Mouse (Mus musculus) testis, adult 2 months (tissue): ENCODE measurements around the gene Tbc1d17.

Experiments
- CTCF ChIP-seq: fragments of 200-500 bp; IDR thresholded peaks from 2 replicates; pipeline ENCODE4 v1.5.1; 2012; ENCODE audit warnings: low read depth, mild to moderate bottlenecking, inconsistent platforms, low read length, moderate library complexity; ENCODE audit not compliant: control insufficient read depth, insufficient read depth, insufficient replicate concordance
- POLR2A ChIP-seq: fragments of 200-500 bp; IDR thresholded peaks from 2 replicates; pipeline ENCODE4 v1.6.1; 2012; ENCODE audit warnings: low read depth, mild to moderate bottlenecking, inconsistent platforms, low read length, moderate library complexity; ENCODE audit not compliant: control insufficient read depth

DNA sequence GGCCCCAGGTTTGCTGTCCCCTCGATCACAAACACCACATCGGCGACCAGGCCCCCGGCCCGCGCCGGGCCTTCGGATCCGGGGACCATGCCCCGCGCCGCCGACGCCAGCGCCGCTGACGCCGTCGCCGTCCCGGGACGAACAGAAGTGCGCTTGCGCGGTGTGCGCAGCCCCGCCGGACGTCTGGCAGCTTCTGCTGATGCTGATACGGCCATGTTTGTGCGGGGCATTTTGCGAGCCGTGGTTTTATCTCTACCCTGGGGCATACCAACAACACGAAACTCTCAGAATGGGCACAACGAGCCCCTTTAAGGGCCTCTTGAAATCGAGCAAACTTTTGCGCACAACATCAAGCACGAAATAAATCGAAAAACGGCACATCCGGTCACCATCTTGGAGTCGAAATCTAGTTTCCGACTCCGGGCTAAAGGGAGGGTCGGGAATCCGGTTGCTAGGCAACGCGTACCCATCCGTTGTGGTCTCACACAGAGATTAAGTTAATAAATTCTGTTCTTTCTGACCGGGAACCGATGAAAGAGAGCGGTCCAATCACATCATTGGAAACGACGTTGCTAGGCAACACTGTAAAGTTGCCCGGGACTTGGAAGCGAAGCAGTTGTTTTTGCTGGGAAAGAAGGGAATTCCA, 43.5 kb upstream of the Tbc1d17 start, which contains the start of gene Med25:
- peak; percentile 79 for TF ChIP-seq POLR2A
- no peak for TF ChIP-seq CTCF
